Mouse (Mus musculus): ENCODE data around the gene Cryl1. TPM values are rescaled to one million over a fixed set of nuclear protein-coding genes. Genes with fewer than 3 reads are reported as not detected.

The Cryl1 gene
- polyA plus RNA-seq, 1 experiment from 2014 or later, result 153 TPM

- H3K9me3 ChIP-seq (ENCODE audit: control insufficient read depth), result no peaks in the 10 kb centered on the region
- H3K4me1 ChIP-seq (replicated peaks; ENCODE audit: control insufficient read depth, insufficient read depth, low read length), result no peaks in the 10 kb centered on the region
- no peak overlapping the region for H3K27ac ChIP-seq (ENCODE audit: low read depth, low read length)
- peak; percentile 62 for TF ChIP-seq CTCF (IDR thresholded peaks at IDR 0.05; ENCODE audit: low read depth)
- H3K4me2 ChIP-seq (replicated peaks; ENCODE audit: low read depth), result no peak overlapping the region
- no peaks in the 10 kb centered on the region for H3K27me3 ChIP-seq (replicated peaks; ENCODE audit: control insufficient read depth, insufficient read depth, low read length)
- H3K4me3 ChIP-seq (ENCODE audit: low read depth, low read length), result no peak overlapping the region
- no peak overlapping the region for H3K9ac ChIP-seq (ENCODE audit: low read depth, low read length)
- no peaks in the 10 kb centered on the region for H3K36me3 ChIP-seq (ENCODE audit: control insufficient read depth, insufficient read depth)
- WGBS, result 76% methylated on average over 6 of the region's 6 CpGs
- ATAC-seq, result no peak
Observed at GRCm38 (mm10) chr14:57334833-57335232, 63.5 kb downstream of the Cryl1 start.

GRCm38 (mm10) chr14:57332503-57332902 lies 65.8 kb downstream of the Cryl1 start:
- H3K4me1 ChIP-seq (replicated peaks; ENCODE audit: control insufficient read depth, insufficient read depth, low read length), result no peaks in the 10 kb centered on the region
- H3K4me2 ChIP-seq (replicated peaks; ENCODE audit: low read depth), result no peak overlapping the region
- no peak; the same call in 1 of the 2 replicates for TF ChIP-seq CTCF (IDR thresholded peaks at IDR 0.05; ENCODE audit: low read depth)
- no peak overlapping the region for H3K4me3 ChIP-seq (ENCODE audit: low read depth, low read length)
- 80% methylated on average over 8 of the region's 8 CpGs for WGBS
- no peak overlapping the region for H3K9ac ChIP-seq (ENCODE audit: low read depth, low read length)
- H3K36me3 ChIP-seq (ENCODE audit: control insufficient read depth, insufficient read depth), result no peaks in the 10 kb centered on the region
- no peaks in the 10 kb centered on the region for H3K9me3 ChIP-seq (ENCODE audit: control insufficient read depth)
- ATAC-seq, result no peak
- H3K27ac ChIP-seq (ENCODE audit: low read depth, low read length), result no peak overlapping the region
- H3K27me3 ChIP-seq (replicated peaks; ENCODE audit: control insufficient read depth, insufficient read depth, low read length), result no peaks in the 10 kb centered on the region

GRCm38 (mm10) chr14:57331097-57331496 lies 67.2 kb downstream of the Cryl1 start:
- Histone ChIP-seq H3K27ac (ENCODE audit: low read depth, low read length) (no peak overlapping the region), H3K4me2 (replicated peaks; ENCODE audit: low read depth) (no peak overlapping the region), H3K9me3 (ENCODE audit: control insufficient read depth) (no peaks in the 10 kb centered on the region), H3K4me3 (ENCODE audit: low read depth, low read length) (no peak overlapping the region), H3K9ac (ENCODE audit: low read depth, low read length) (no peak overlapping the region), H3K4me1 (replicated peaks; ENCODE audit: control insufficient read depth, insufficient read depth, low read length) (no peaks in the 10 kb centered on the region), H3K36me3 (ENCODE audit: control insufficient read depth, insufficient read depth) (no peaks in the 10 kb centered on the region), H3K27me3 (replicated peaks; ENCODE audit: control insufficient read depth, insufficient read depth, low read length) (no peaks in the 10 kb centered on the region)
- WGBS, result 80% methylated on average over 10 of the region's 10 CpGs
- no peak for TF ChIP-seq CTCF (IDR thresholded peaks at IDR 0.05; ENCODE audit: low read depth)
- ATAC-seq, result no peak

- ATAC-seq, result no peak
- H3K36me3 ChIP-seq (ENCODE audit: control insufficient read depth, insufficient read depth), result no peaks in the 10 kb centered on the region
- 84% methylated on average over 15 of the region's 15 CpGs for WGBS
- no peaks in the 10 kb centered on the region for H3K27me3 ChIP-seq (replicated peaks; ENCODE audit: control insufficient read depth, insufficient read depth, low read length)
- TF ChIP-seq CTCF (IDR thresholded peaks at IDR 0.05; ENCODE audit: low read depth), result no peak
- H3K27ac ChIP-seq (ENCODE audit: low read depth, low read length), result no peak overlapping the region
- no peak overlapping the region for H3K4me2 ChIP-seq (replicated peaks; ENCODE audit: low read depth)
- no peaks in the 10 kb centered on the region for H3K4me1 ChIP-seq (replicated peaks; ENCODE audit: control insufficient read depth, insufficient read depth, low read length)
- H3K4me3 ChIP-seq (ENCODE audit: low read depth, low read length), result no peak overlapping the region
- H3K9me3 ChIP-seq (ENCODE audit: control insufficient read depth), result no peaks in the 10 kb centered on the region
- H3K9ac ChIP-seq (ENCODE audit: low read depth, low read length), result no peak overlapping the region
Observed at GRCm38 (mm10) chr14:57329600-57329999, 68.7 kb downstream of the Cryl1 start.

- Histone ChIP-seq H3K9ac (ENCODE audit: low read depth, low read length) (no peak overlapping the region), H3K4me1 (replicated peaks; ENCODE audit: control insufficient read depth, insufficient read depth, low read length) (no peaks in the 10 kb centered on the region), H3K4me2 (replicated peaks; ENCODE audit: low read depth) (no peak overlapping the region), H3K4me3 (ENCODE audit: low read depth, low read length) (no peak overlapping the region), H3K27ac (ENCODE audit: low read depth, low read length) (no peak overlapping the region), H3K36me3 (ENCODE audit: control insufficient read depth, insufficient read depth) (no peaks in the 10 kb centered on the region), H3K9me3 (ENCODE audit: control insufficient read depth) (no peaks in the 10 kb centered on the region), H3K27me3 (replicated peaks; ENCODE audit: control insufficient read depth, insufficient read depth, low read length) (no peaks in the 10 kb centered on the region)
- ATAC-seq, result no peak
- 92% methylated on average over 6 of the region's 6 CpGs for WGBS
- TF ChIP-seq CTCF (IDR thresholded peaks at IDR 0.05; ENCODE audit: low read depth), result no peak
Observed at GRCm38 (mm10) chr14:57326771-57327170, 71.6 kb downstream of the Cryl1 start.

- no peak for ATAC-seq
Observed at GRCm38 (mm10) chr14:57318812-57319211, 79.5 kb downstream of the Cryl1 start.

More at GRCm38 (mm10) chr14:57318812-57319211, 79.5 kb downstream of the Cryl1 start:
- Histone ChIP-seq H3K27me3 (replicated peaks; ENCODE audit: control insufficient read depth, insufficient read depth, low read length) (no peaks in the 10 kb centered on the region), H3K4me2 (replicated peaks; ENCODE audit: low read depth) (no peak overlapping the region), H3K27ac (ENCODE audit: low read depth, low read length) (no peak overlapping the region), H3K36me3 (ENCODE audit: control insufficient read depth, insufficient read depth) (no peaks in the 10 kb centered on the region), H3K9ac (ENCODE audit: low read depth, low read length) (no peak overlapping the region), H3K4me3 (ENCODE audit: low read depth, low read length) (no peak overlapping the region), H3K4me1 (replicated peaks; ENCODE audit: control insufficient read depth, insufficient read depth, low read length) (no peaks in the 10 kb centered on the region), H3K9me3 (ENCODE audit: control insufficient read depth) (no peaks in the 10 kb centered on the region)
- 79% methylated on average over 1 of the region's 1 CpGs for WGBS
- TF ChIP-seq CTCF (IDR thresholded peaks at IDR 0.05; ENCODE audit: low read depth), result no peak

Measured in intestine, postnatal 0 days (tissue).